Mouse (Mus musculus) cerebellum, adult 2 months (tissue): ENCODE measurements around the gene Tssk2.

Experiments used
- CTCF ChIP-seq: fragments of 200-500 bp; IDR thresholded peaks from 2 replicates; pipeline ENCODE4 v1.5.1; 2011; ENCODE audit warnings: low read depth, mild to moderate bottlenecking, control low read depth, low read length, moderate library complexity, borderline replicate concordance; ENCODE audit not compliant: insufficient read depth
- POLR2A ChIP-seq: fragments of 200-500 bp; IDR thresholded peaks from 2 replicates; pipeline ENCODE4 v1.6.1; 2011; ENCODE audit warnings: low read length, control low read depth, borderline replicate concordance; ENCODE audit not compliant: insufficient read depth

DNA sequence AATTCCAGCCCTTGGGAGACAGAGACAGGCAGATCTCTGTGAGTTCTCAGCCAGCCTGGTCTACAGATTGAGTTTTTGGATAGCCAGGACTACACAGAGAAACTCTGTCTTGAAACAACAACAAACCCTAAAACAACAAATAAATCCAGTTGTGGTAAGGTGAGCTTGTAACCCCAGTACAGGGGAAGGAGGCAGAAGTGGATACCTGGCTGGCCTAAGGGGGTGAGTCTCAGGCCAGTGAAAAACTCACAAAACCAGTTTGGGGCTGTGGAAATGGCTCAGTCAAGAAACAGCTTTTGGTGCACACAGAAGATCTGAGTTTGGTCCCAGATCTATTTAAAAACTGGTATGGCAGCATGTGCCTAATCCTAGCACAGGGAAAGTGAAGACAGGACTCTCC is 16.2 kb upstream of the Tssk2 start:
- no peak for TF ChIP-seq CTCF
- TF ChIP-seq POLR2A, result no peak
